Comparison of ENCODE assay signal across 9 mouse cellular contexts in genomic region chr12:86790100-86790848, GRCm38 (mm10). TPM values are rescaled to one million over a fixed set of nuclear protein-coding genes. Genes with fewer than 3 reads are reported as not detected.
DNase-seq lines count a peak whose midpoint lies in the region; ATAC-seq and TF ChIP-seq lines count a peak whose summit lies in the region.
"Had no signal": no experiment of that assay in that cellular context is flagged by ENCODE, and none has a peak within 500 bp of the region (broad histone marks: within the 10 kb centered on the region; RNA-seq: fewer than 3 reads in every experiment).

No protein-coding gene starts in this region.

- H3K27ac ChIP-seq in kidney, adult 2 months (ENCODE audit: insufficient read depth, low read depth, low read length) = 0 out of 2 replicates have a peak overlapping the region, but pooled peaks have one; percentile 37
- 0 out of 2 replicates have a peak overlapping the region, but pooled peaks have one; percentile 15 for H3K27ac ChIP-seq in embryonic facial prominence, embryonic 14.5 days (replicated peaks; ENCODE audit: low read depth, low read length)
- peak overlapping the region; percentile 47 for H3K27ac ChIP-seq in midbrain, embryonic 12.5 days (replicated peaks)

- H3K9me3 ChIP-seq in embryonic facial prominence, embryonic 14.5 days (ENCODE audit: control insufficient read depth, low read length) = no peaks in the 10 kb centered on the region
- H3K9me3 ChIP-seq in midbrain, embryonic 12.5 days = no peaks in the 10 kb centered on the region

- 48% methylated on average over 6 of the region's 6 CpGs for WGBS in kidney, adult 2 months
- WGBS in embryonic facial prominence, embryonic 14.5 days = 40% methylated on average over 6 of the region's 6 CpGs
- WGBS in midbrain, embryonic 12.5 days = 35% methylated on average over 6 of the region's 6 CpGs

- H3K4me1 ChIP-seq in kidney, adult 2 months (ENCODE audit: control insufficient read depth, insufficient read depth, low read length) = no peaks in the 10 kb centered on the region; the same call in 1 of the 2 replicates
- H3K4me1 ChIP-seq in embryonic facial prominence, embryonic 14.5 days (ENCODE audit: control insufficient read depth, insufficient read depth, low read length) = peaks cover 15% of the 10 kb centered on the region
- peaks cover 36% of the 10 kb centered on the region for H3K4me1 ChIP-seq in midbrain, embryonic 12.5 days

- TF ChIP-seq CTCF in kidney, adult 2 months (conservative IDR thresholded peaks at IDR 0.05; ENCODE audit: insufficient read depth, insufficient read length, low read depth, low read length) = no peak

- DNase-seq in kidney, adult 2 months = no peak
- DNase-seq in kidney, postnatal 10 days = no peak
- peak; percentile 52 for DNase-seq in NIH3T3 (ENCODE audit: low read depth)
- no peak for DNase-seq in embryonic facial prominence, embryonic 14.5 days (ENCODE audit: low spot score)
- no peak for DNase-seq in cerebellum, postnatal 25 days
- no peak for DNase-seq in lung, postnatal 36 days
- no peak for DNase-seq in adrenal gland, postnatal 10 days

- no peaks in the 10 kb centered on the region for H3K36me3 ChIP-seq in kidney, adult 2 months (ENCODE audit: control insufficient read depth, insufficient read depth, low read length)
- H3K36me3 ChIP-seq in embryonic facial prominence, embryonic 14.5 days (ENCODE audit: control insufficient read depth, insufficient read depth, low read length) = no peaks in the 10 kb centered on the region
- H3K36me3 ChIP-seq in midbrain, embryonic 12.5 days = no peaks in the 10 kb centered on the region

- H3K4me3 ChIP-seq in kidney, adult 2 months (ENCODE audit: insufficient read depth, low read depth, low read length) = no peak overlapping the region
- H3K4me3 ChIP-seq in embryonic facial prominence, embryonic 14.5 days (ENCODE audit: low read depth, low read length) = no peak overlapping the region
- H3K4me3 ChIP-seq in midbrain, embryonic 12.5 days = no peak overlapping the region

- no peak overlapping the region for H3K9ac ChIP-seq in embryonic facial prominence, embryonic 14.5 days (ENCODE audit: low read depth, low read length)
- H3K9ac ChIP-seq in midbrain, embryonic 12.5 days (replicated peaks) = no peak overlapping the region

- no peaks in the 10 kb centered on the region for H3K27me3 ChIP-seq in kidney, adult 2 months (replicated peaks; ENCODE audit: control insufficient read depth, insufficient read depth, low read length)
- H3K27me3 ChIP-seq in embryonic facial prominence, embryonic 14.5 days (replicated peaks; ENCODE audit: control insufficient read depth, insufficient read depth, low read length) = no peaks in the 10 kb centered on the region
- no peaks in the 10 kb centered on the region for H3K27me3 ChIP-seq in midbrain, embryonic 12.5 days

- TF ChIP-seq POLR2A in kidney, adult 2 months (IDR thresholded peaks at IDR 0.05; ENCODE audit: low read depth, low read length) = no peak

- H3K4me2 ChIP-seq in embryonic facial prominence, embryonic 14.5 days (ENCODE audit: low read depth, low read length) = no peak overlapping the region
- H3K4me2 ChIP-seq in midbrain, embryonic 12.5 days (replicated peaks) = no peak overlapping the region

- no peak for ATAC-seq in embryonic facial prominence, embryonic 14.5 days (ENCODE audit: low read depth)
- no peak for ATAC-seq in midbrain, embryonic 12.5 days (ENCODE audit: low FRiP score, low read depth)

RNA-seq across cellular contexts. Expression of gene Lrrc74a, which starts 56.1 kb away (rescaled TPM):
- not detected in 2 replicates for polyA plus RNA-seq in kidney, adult 2 months (2012; rRNA removed)
- polyA plus RNA-seq in embryonic facial prominence, embryonic 14.5 days (2014; fragmentation: Nextera tagmentation; extraction: Ambion mirVana) = not detected in 2 replicates
- not detected in 2 replicates for polyA plus RNA-seq in midbrain, embryonic 12.5 days (2016; fragmentation: Nextera tagmentation; extraction: Ambion mirVana)
- total RNA-seq in adrenal gland, postnatal 10 days (2021) = not detected
- polyA plus RNA-seq: large intestine, adult 2 months had no signal
